Mouse (Mus musculus) lung, postnatal 0 days (tissue): ENCODE data around the gene Rims4.

ENCODE experiments used
- CTCF ChIP-seq: IDR thresholded peaks from 2 replicates; pipeline ENCODE4 v1.5.1; 2016; ENCODE audit warnings: antibody characterized with exemption, mild to moderate bottlenecking
- EP300 ChIP-seq: IDR thresholded peaks from 2 replicates; pipeline ENCODE4 v1.6.1; 2016; ENCODE audit warnings: antibody characterized with exemption, mild to moderate bottlenecking, control low read depth

DNA sequence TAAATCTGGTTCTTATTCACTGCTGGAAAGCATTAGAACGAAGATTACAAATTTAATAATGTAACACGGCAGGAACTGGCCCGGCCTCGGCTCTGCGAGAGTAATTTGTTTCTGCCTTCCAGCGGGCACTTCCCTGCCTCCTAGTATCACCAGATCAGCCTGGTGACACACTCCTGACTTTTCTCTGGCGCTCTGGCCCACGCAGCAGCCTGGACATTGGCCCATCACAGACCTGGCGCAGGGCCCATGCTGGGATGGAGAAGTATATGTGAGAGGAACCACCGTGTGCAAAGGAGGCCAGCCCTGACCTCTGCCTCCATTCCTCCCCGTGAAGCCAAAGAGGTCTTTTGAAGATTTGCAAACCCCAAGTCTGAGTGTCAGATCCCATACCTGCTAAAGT is 15.0 kb downstream of the Rims4 start:
- TF ChIP-seq CTCF (no peak), EP300 (no peak)
